Mouse (Mus musculus) right cerebral cortex, postnatal 4 days (tissue): ENCODE data around the gene P2ry4.

Source experiments
- DNase-seq: peaks from one replicate; pipeline ENCODE4 v3.0.0-alpha.2; 2022

Gene P2ry4

DNA sequence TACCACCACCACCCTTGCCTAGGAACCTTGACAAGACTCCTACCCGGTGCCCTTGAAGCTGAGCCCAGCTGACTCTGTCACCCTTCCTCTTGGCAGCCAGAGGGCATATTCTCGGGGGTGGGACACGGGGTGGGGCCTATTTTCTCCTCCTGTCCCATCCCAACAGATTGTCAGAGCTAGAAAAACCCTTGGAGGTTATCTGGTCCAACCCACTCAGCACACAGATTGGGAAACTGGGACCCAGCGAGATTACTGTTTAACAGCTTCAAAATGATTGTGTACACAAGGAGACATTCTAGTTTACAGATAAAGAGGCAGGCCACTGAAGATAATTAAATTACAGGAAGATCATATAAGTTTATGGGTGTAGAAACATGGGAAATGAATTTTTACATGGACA is at the start of gene P2ry4:
Gene P2ry4 (minus strand): TSS at position 79 of the 400 bp plus-strand sequence.
- no peak for DNase-seq

- DNase-seq, result no peak
Observed at GRCm38 (mm10) chrX:100638477-100638876, 43.8 kb upstream of the P2ry4 start.

- no peak for DNase-seq
Observed at GRCm38 (mm10) chrX:100629076-100629475, 34.4 kb upstream of the P2ry4 start.

- DNase-seq, result peak; percentile 79
Observed at GRCm38 (mm10) chrX:100625802-100626793, 31.4 kb upstream of the P2ry4 start, which contains the start of gene Pdzd11. Gene Pdzd11 (minus strand): TSS chrX:100626568.

GRCm38 (mm10) chrX:100625546-100625801 is 30.8 kb upstream of the P2ry4 start, which contains the start of gene Kif4:
Gene Kif4 (plus strand): TSS chrX:100625737.
- no peak for DNase-seq

GRCm38 (mm10) chrX:100625146-100625545 is 30.5 kb upstream of the P2ry4 start:
- no peak for DNase-seq

DNA sequence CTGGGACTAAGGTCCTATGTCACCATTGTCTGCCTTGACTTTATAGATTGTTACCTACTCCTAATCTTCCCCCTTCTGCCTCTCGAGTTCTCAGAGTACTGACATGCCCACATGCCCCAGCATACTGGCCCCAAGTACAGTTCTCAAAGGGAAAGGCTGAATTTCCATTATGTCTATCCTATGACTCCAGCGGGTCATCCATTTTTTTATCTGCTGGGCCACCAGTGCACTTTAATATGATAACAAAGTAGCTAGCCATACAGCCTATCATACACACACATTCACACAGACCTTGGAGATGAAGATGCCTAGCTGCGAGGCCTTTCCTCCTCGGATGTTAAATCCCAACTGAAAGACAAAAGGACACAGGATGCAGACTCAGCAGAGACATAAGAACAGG is 29.6 kb upstream of the P2ry4 start:
- no peak for DNase-seq

DNA sequence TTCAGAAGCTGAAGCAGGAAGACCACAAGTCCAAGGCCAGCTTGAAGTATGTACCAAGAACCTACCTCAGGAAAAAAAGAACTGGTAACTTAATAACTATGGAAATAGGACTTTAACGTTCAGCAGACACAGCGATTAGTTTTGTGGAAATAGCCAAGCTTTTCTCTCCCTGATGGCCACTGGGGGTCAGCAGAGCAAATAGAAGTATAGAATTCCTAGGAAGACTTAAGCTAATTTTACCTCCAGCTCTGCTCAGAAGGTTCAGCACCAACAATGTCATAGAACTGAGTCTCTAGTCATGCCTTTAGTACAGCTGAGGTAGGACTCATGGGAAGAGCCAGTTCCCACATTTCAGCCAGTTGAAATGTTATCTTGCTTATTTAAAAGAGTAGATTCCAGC is 26.7 kb upstream of the P2ry4 start:
- no peak for DNase-seq

DNA sequence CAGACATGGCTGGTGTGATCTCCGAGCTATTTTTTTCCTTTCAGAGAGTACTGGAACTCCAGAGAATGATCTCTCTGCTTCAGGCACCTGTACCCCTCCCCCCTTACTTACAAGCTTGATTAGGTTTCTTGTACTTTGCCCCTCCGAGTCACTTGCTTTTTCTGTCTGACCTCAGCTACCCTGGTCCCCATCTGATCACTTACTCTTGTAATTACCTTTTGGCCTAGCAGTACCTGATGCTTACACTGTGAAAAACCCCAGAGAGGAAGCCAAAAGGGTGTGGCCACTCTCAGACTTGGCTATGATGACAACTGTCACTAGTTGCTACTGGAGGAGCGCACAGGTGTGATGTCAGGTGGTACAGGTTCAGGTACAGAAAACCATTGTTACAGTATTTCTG is 23.8 kb upstream of the P2ry4 start:
- no peak for DNase-seq

- no peak for DNase-seq
Observed at GRCm38 (mm10) chrX:100605314-100605713, 10.6 kb upstream of the P2ry4 start, which contains the start of gene Arr3. Gene Arr3 (plus strand): TSS chrX:100605497.

- DNase-seq, result no peak
Observed at GRCm38 (mm10) chrX:100599755-100600154, 5.1 kb upstream of the P2ry4 start.

DNA sequence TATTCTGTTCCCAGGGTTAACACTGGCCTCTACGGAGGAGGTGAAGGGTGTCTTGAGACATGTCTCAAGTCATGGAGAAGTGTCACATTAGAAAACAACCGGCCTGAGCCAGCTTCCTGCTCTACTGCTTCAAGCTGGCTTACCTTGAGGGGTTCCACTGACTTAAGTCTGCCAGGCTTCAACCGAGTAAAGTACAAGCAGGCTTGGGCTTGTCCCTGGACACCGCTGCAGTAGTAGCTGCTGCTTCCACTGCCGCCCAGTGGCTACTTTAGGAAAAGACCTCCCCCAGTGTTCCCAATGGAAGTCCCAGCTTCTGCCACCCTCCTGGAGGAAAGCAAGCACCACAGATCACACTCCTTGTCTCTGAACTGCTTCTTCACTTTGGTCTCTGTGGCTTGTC is 2.8 kb upstream of the P2ry4 start:
- peak; percentile 43 for DNase-seq

GRCm38 (mm10) chrX:100571951-100572350 is 22.7 kb downstream of the P2ry4 start, which contains the start of gene Awat1:
Gene Awat1 (plus strand): TSS chrX:100572251.
- no peak for DNase-seq

DNA sequence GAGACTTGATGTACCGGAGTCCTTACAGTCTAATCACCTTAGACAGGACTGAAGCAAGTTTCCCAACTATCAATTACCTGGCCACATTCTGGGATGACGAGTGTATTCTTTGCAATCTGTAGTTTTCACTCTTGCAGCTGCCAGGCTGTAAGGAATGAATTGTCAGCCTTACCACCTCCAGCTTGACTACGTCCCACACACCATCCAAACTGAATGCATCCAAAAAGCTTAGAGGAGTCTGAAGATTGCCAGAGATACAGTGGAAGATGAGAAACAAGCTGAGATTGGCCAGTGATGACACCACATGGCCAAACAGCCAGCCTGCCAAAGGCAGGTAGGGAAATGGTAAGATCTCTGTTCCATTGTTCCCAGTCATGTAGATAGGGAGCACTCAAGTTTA is 29.0 kb downstream of the P2ry4 start:
- DNase-seq, result no peak

- no peak for DNase-seq
Observed at GRCm38 (mm10) chrX:100556026-100556425, 38.6 kb downstream of the P2ry4 start.
